Mouse (Mus musculus) A20 (cell line): ENCODE data around the gene Rhou.

Source experiments
- DNase-seq: peaks from one replicate; pipeline ENCODE4 v3.0.0-alpha.2; 2011; ENCODE audit warnings: low read depth, low spot score

The Rhou gene

GRCm38 (mm10) chr8:123649483-123649882 is 4.2 kb upstream of the Rhou start:
- DNase-seq, result no peak

- DNase-seq, result no peak
These were observed 2.2 kb upstream of the Rhou start for GRCm38 (mm10) chr8:123651390-123652098.

GRCm38 (mm10) chr8:123652641-123653040 is 1.1 kb upstream of the Rhou start:
- DNase-seq, result no peak

- no peak for DNase-seq
These were observed 353 bp downstream of the Rhou start for GRCm38 (mm10) chr8:123653994-123654569.

- no peak for DNase-seq
These were observed 1.0 kb downstream of the Rhou start for GRCm38 (mm10) chr8:123654763-123655162.

GRCm38 (mm10) chr8:123655351-123655779 is 1.6 kb downstream of the Rhou start:
- DNase-seq, result no peak

- no peak for DNase-seq
These were observed 4.1 kb downstream of the Rhou start for GRCm38 (mm10) chr8:123657826-123658225.

- DNase-seq, result no peak
These were observed 5.8 kb downstream of the Rhou start for GRCm38 (mm10) chr8:123659469-123660057.

- no peak for DNase-seq
These were observed 7.8 kb downstream of the Rhou start for GRCm38 (mm10) chr8:123661515-123661914.

GRCm38 (mm10) chr8:123665580-123665979 is 11.9 kb downstream of the Rhou start:
- DNase-seq, result no peak

- no peak for DNase-seq
These were observed 13.1 kb downstream of the Rhou start for GRCm38 (mm10) chr8:123666832-123667231.

GRCm38 (mm10) chr8:123668681-123669080 is 15.0 kb downstream of the Rhou start:
- DNase-seq, result no peak

GRCm38 (mm10) chr8:123670766-123671165 is 17.0 kb downstream of the Rhou start:
- peak; percentile 17 for DNase-seq

GRCm38 (mm10) chr8:123671454-123671853 is 17.7 kb downstream of the Rhou start:
- DNase-seq, result peak; percentile 21

- peak; percentile 60 for DNase-seq
These were observed 18.9 kb downstream of the Rhou start for GRCm38 (mm10) chr8:123672648-123673047.

- no peak for DNase-seq
These were observed 21.9 kb downstream of the Rhou start for GRCm38 (mm10) chr8:123675611-123676010.

- peak; percentile 14 for DNase-seq
These were observed 24.7 kb downstream of the Rhou start for GRCm38 (mm10) chr8:123678390-123678789.

GRCm38 (mm10) chr8:123682073-123682761 is 28.5 kb downstream of the Rhou start:
- no peak for DNase-seq

- DNase-seq, result no peak
These were observed 29.6 kb downstream of the Rhou start for GRCm38 (mm10) chr8:123683321-123683720.

GRCm38 (mm10) chr8:123684806-123685205 is 31.1 kb downstream of the Rhou start:
- no peak for DNase-seq

- no peak for DNase-seq
These were observed 31.7 kb downstream of the Rhou start for GRCm38 (mm10) chr8:123685477-123685876.

- no peak for DNase-seq
These were observed 34.1 kb downstream of the Rhou start for GRCm38 (mm10) chr8:123687826-123688225.
